Mouse (Mus musculus) brain, embryonic 14.5 days (tissue): ENCODE results near the gene Camta1. TPM values are rescaled to one million over a fixed set of nuclear protein-coding genes. Genes with fewer than 3 reads are reported as not detected.
A peak's percentile ranks its signal among the peaks of the same experiment; 100 is the strongest.

ENCODE experiments used
- DNase-seq: peaks from one replicate; pipeline ENCODE4 v3.0.0-alpha.2; 2011; ENCODE audit warnings: low read depth
- CTCF ChIP-seq: fragments of 200-500 bp; IDR thresholded peaks from 2 replicates; pipeline ENCODE4 v1.5.1; 2012; ENCODE audit warnings: inconsistent platforms, mild to moderate bottlenecking, moderate library complexity, borderline replicate concordance; ENCODE audit not compliant: insufficient read depth, insufficient read length; ENCODE audit errors: extremely low read depth
- POLR2A ChIP-seq: fragments of 200-500 bp; IDR thresholded peaks from 2 replicates; pipeline ENCODE4 v1.6.1; 2012; ENCODE audit warnings: mild to moderate bottlenecking, inconsistent platforms, borderline replicate concordance; ENCODE audit not compliant: poor library complexity, insufficient read depth, insufficient read length, severe bottlenecking; ENCODE audit errors: extremely low read depth
- polyA plus RNA-seq: library from polyadenylated mRNA; depleted of rRNA; stranded (reverse); fragments of >200 nt; gene quantifications from 2 replicates; pipeline ENCODE4 v1.2.3, GENCODE M21; 2012

Gene Camta1
- polyA plus RNA-seq, 1 experiment = 92.9 TPM

- TF ChIP-seq CTCF (no peak), POLR2A (no peak)
- no peak for DNase-seq
These were observed 158.5 kb downstream of the Camta1 start for GRCm38 (mm10) chr4:151703069-151703735.

- TF ChIP-seq POLR2A (no peak), CTCF (no peak)
- DNase-seq = no peak
These were observed 159.2 kb downstream of the Camta1 start for GRCm38 (mm10) chr4:151702463-151702862.

GRCm38 (mm10) chr4:151695984-151696383, 165.7 kb downstream of the Camta1 start:
- DNase-seq = peak; percentile 88
- TF ChIP-seq POLR2A (no peak), CTCF (no peak)

- no peak for TF ChIP-seq CTCF
- TF ChIP-seq POLR2A = no peak
- peak; percentile 84 for DNase-seq
These were observed 167.1 kb downstream of the Camta1 start for GRCm38 (mm10) chr4:151694531-151694930.

GRCm38 (mm10) chr4:151694047-151694446, 167.6 kb downstream of the Camta1 start:
- no peak for DNase-seq
- TF ChIP-seq CTCF = peak; percentile 43; the same call in 1 of the 2 replicates
- TF ChIP-seq POLR2A = no peak

GRCm38 (mm10) chr4:151690041-151690440, 171.6 kb downstream of the Camta1 start:
- no peak for DNase-seq
- TF ChIP-seq CTCF (no peak), POLR2A (no peak)

GRCm38 (mm10) chr4:151688206-151688605, 173.5 kb downstream of the Camta1 start:
- no peak for DNase-seq
- no peak for TF ChIP-seq CTCF
- TF ChIP-seq POLR2A = no peak

- TF ChIP-seq CTCF (no peak), POLR2A (no peak)
- no peak for DNase-seq
These were observed 177.1 kb downstream of the Camta1 start for GRCm38 (mm10) chr4:151684596-151684995.

GRCm38 (mm10) chr4:151682831-151683488, 178.7 kb downstream of the Camta1 start:
- no peak for DNase-seq
- TF ChIP-seq CTCF = peak; percentile 47; the same call in 1 of the 2 replicates
- TF ChIP-seq POLR2A = no peak

GRCm38 (mm10) chr4:151672452-151672851, 189.2 kb downstream of the Camta1 start:
- DNase-seq = peak; percentile 55
- TF ChIP-seq POLR2A (no peak), CTCF (no peak)

GRCm38 (mm10) chr4:151666411-151666901, 195.2 kb downstream of the Camta1 start:
- TF ChIP-seq POLR2A (no peak), CTCF (no peak)
- DNase-seq = peak; percentile 79
